Mouse (Mus musculus) forebrain, embryonic 10.5 days (tissue): ENCODE results near the gene Gpr137b. TPM values are rescaled to one million over a fixed set of nuclear protein-coding genes. Genes with fewer than 3 reads are reported as not detected.
"Not testable (repeated sequence)": the region's sequence is repeated elsewhere in the genome, so short reads cannot be mapped to it uniquely, and the experiment has no call there.

Experiments
- DNase-seq: peaks from one replicate; pipeline ENCODE4 v3.0.0-alpha.2; 2017; ENCODE audit warnings: low spot score; ENCODE audit errors: extremely low spot score
- H3K27ac ChIP-seq: fragments of 300-500 bp; sonication (generic); 2 replicates; pipeline ENCODE4 v1.5.1; 2016; ENCODE audit warnings: mild to moderate bottlenecking
- H3K27me3 ChIP-seq: fragments of 300-500 bp; sonication (generic); 2 replicates; pipeline ENCODE4 v1.6.1; 2016; ENCODE audit warnings: mild to moderate bottlenecking; ENCODE audit not compliant: poor library complexity, severe bottlenecking
- H3K36me3 ChIP-seq: fragments of 300-500 bp; sonication (generic); replicated peaks from 2 replicates; pipeline ENCODE4 v1.6.1; 2016; ENCODE audit warnings: mild to moderate bottlenecking, moderate library complexity
- H3K4me1 ChIP-seq: fragments of 300-500 bp; sonication (generic); 2 replicates; pipeline ENCODE4 v1.6.1; 2016
- H3K4me3 ChIP-seq: fragments of 300-500 bp; sonication (generic); 2 replicates; pipeline ENCODE4 v1.5.1; 2016; ENCODE audit warnings: mild to moderate bottlenecking, moderate library complexity
- H3K9me3 ChIP-seq: fragments of 300-500 bp; sonication (generic); 2 replicates; pipeline ENCODE4 v1.6.1; 2016; ENCODE audit warnings: mild to moderate bottlenecking, moderate library complexity
- WGBS: fragments of 180-500 bp; shearing (Covaris S2); methylation state at CpG from one replicate; pipeline ENCODE4 v1.1.7; 2016; 5-methylcytosine and 5-hydroxymethylcytosine counted together
- polyA plus RNA-seq: library from polyadenylated mRNA; unstranded; fragments of >200 nt; fragmentation: Nextera tagmentation; extraction: Ambion mirVana; gene quantifications from 2 replicates; pipeline ENCODE4 v1.2.1, GENCODE M21; 2016

Gene Gpr137b
- polyA plus RNA-seq, 1 experiment from 2014 or later: 23.3 TPM

GRCm38 (mm10) chr13:13403366-13403765 lies 9.6 kb upstream of the Gpr137b start:
- H3K27me3 ChIP-seq, H3K4me1 ChIP-seq, DNase-seq, H3K27ac ChIP-seq, H3K36me3 ChIP-seq, H3K4me3 ChIP-seq, H3K9me3 ChIP-seq: not testable (repeated sequence)
- WGBS: 96% methylated on average over 3 of the region's 3 CpGs

DNA sequence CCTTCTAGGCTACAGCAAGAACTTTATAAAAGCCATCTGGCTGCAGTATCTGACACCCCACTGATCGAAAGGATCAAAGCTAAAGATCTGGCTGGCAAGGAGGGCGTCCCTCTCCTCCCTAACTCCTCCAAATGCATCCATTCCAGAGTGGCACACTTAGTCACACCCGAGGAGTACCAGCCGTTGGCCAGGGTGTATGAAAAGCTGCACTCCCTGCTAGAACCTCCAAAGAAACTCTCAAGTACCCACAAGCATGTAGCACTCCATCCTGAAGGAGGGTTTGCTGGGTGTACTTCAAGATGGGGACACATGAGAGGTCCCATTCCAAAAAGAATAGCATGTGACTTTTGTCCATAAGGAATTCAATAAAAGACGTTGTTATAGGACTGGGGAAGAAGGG lies 9.0 kb upstream of the Gpr137b start:
- H3K4me3 ChIP-seq, H3K4me1 ChIP-seq, H3K36me3 ChIP-seq, H3K27me3 ChIP-seq, H3K27ac ChIP-seq, H3K9me3 ChIP-seq, DNase-seq: not testable (repeated sequence)
- WGBS: 80% methylated on average over 5 of the region's 5 CpGs

DNA sequence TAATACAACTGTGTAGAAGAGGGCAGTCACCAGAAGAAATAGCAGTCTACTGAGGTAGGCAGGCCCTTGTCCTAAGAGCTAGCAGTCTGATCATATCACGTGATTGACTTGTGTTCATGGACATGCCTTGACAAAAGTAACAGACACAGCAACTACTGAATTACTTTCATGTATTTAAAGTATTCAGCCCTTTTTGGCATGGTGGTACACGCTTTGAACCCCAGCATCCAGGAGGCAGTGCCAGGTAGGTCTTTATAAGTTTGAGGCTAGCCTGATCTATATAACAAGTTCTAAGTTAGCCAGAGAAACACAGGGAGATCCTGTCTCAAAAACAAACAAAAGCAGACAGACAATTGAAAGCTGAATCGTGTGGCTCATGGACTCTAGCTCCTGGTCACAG lies 7.0 kb upstream of the Gpr137b start:
- not testable (repeated sequence) for H3K9me3 ChIP-seq, H3K4me1 ChIP-seq, H3K36me3 ChIP-seq, DNase-seq, H3K27ac ChIP-seq, H3K27me3 ChIP-seq, H3K4me3 ChIP-seq
- 93% methylated on average over 3 of the region's 3 CpGs for WGBS

DNA sequence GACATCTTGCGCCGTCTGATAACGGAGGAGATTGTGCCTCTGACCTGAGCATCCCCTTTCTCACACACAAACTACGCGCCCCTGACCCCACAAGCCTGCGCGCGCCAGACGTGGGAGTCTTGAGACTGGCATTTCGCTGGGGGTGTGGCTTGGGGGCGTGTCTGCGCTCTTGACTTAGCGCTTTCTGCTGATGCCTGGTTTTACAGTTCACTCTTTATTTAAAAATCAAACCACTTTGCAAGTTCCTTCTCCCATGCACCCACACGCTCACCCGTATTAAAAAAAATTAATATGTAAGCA lies 232 bp upstream of the Gpr137b start:
- peak; percentile 60 for DNase-seq
- H3K36me3 ChIP-seq, H3K4me1 ChIP-seq, H3K27ac ChIP-seq, H3K9me3 ChIP-seq, H3K27me3 ChIP-seq: not testable (repeated sequence)
- H3K4me3 ChIP-seq: peak overlapping the region; percentile 52
- 1% methylated on average over 15 of the region's 15 CpGs for WGBS

- H3K4me3 ChIP-seq, H3K27me3 ChIP-seq, H3K9me3 ChIP-seq, H3K4me1 ChIP-seq, DNase-seq, H3K27ac ChIP-seq, H3K36me3 ChIP-seq: not testable (repeated sequence)
- WGBS: 100% methylated on average over 1 of the region's 7 CpGs
Observed at GRCm38 (mm10) chr13:13378168-13378859, 15.5 kb downstream of the Gpr137b start.

GRCm38 (mm10) chr13:13377180-13377579 lies 16.6 kb downstream of the Gpr137b start:
- no peaks in the 10 kb centered on the region for H3K27me3 ChIP-seq
- peaks cover 10% of the 10 kb centered on the region for H3K36me3 ChIP-seq
- H3K4me1 ChIP-seq: no peaks in the 10 kb centered on the region
- H3K27ac ChIP-seq: no peak overlapping the region
- DNase-seq: no peak
- H3K4me3 ChIP-seq: no peak overlapping the region
- 87% methylated on average over 5 of the region's 5 CpGs for WGBS
- H3K9me3 ChIP-seq: no peaks in the 10 kb centered on the region

DNA sequence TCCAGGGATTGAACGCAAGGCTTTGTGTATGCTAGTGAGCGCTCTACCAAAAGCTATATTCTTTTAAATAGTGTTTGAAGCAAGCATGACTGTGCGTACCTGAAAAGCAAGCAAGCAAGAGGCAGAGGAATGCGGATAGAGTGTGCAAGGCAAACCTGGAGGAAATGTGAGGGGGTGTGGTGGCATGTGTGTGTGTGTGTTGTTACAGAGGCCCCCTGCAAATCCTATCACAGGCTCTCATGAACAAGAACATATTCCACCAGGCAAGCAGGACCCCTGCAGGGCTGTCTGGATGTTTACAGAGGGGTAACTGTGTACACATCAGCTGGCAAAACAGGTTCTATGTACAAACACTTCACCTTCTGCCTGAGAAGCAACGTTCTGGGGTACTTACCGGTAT lies 19.8 kb downstream of the Gpr137b start:
- H3K27ac ChIP-seq, H3K27me3 ChIP-seq, H3K4me3 ChIP-seq, DNase-seq, H3K4me1 ChIP-seq, H3K9me3 ChIP-seq: not testable (repeated sequence)
- 97% methylated on average over 6 of the region's 6 CpGs for WGBS
- peaks cover 10% of the 10 kb centered on the region for H3K36me3 ChIP-seq

GRCm38 (mm10) chr13:13371436-13371835 lies 22.4 kb downstream of the Gpr137b start:
- 87% methylated on average over 7 of the region's 7 CpGs for WGBS
- not testable (repeated sequence) for H3K4me3 ChIP-seq, DNase-seq

DNA sequence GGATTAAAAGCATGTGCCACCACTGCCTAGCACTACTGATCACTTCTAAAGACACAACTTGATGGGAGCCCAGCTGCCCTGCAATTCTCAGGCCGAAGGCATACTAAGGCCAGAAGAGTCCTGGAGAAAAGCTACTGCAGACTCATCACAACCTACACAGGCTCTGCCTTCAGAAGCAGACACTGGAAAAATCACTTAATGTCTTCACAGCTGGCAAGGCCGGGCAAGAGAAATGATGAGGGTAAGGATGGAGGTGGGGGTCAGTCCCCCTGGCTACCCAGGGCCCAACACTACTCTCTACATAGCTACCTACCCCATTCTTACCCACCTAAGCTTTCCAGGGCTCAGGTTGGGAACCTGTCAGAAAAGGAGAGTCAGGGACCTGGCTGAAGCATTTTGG lies 27.4 kb downstream of the Gpr137b start:
- not testable (repeated sequence) for H3K4me1 ChIP-seq, H3K27ac ChIP-seq, H3K4me3 ChIP-seq, H3K27me3 ChIP-seq, DNase-seq, H3K9me3 ChIP-seq
- 88% methylated on average over 2 of the region's 2 CpGs for WGBS
- H3K36me3 ChIP-seq: peaks cover 49% of the 10 kb centered on the region

More at GRCm38 (mm10) chr13:13371436-13371835, 22.4 kb downstream of the Gpr137b start:
- not testable (repeated sequence) for H3K9me3 ChIP-seq, H3K27me3 ChIP-seq, H3K27ac ChIP-seq, H3K4me1 ChIP-seq
- H3K36me3 ChIP-seq: peaks cover 19% of the 10 kb centered on the region

- peaks cover 60% of the 10 kb centered on the region for H3K36me3 ChIP-seq
- 97% methylated on average over 7 of the region's 7 CpGs for WGBS
- H3K4me1 ChIP-seq, H3K4me3 ChIP-seq, DNase-seq, H3K27ac ChIP-seq, H3K9me3 ChIP-seq, H3K27me3 ChIP-seq: not testable (repeated sequence)
Observed at GRCm38 (mm10) chr13:13363536-13363935, 30.3 kb downstream of the Gpr137b start.

- H3K4me3 ChIP-seq, DNase-seq, H3K27ac ChIP-seq, H3K4me1 ChIP-seq, H3K9me3 ChIP-seq, H3K27me3 ChIP-seq: not testable (repeated sequence)
- 95% methylated on average over 6 of the region's 6 CpGs for WGBS
- peaks cover 67% of the 10 kb centered on the region for H3K36me3 ChIP-seq
Observed at GRCm38 (mm10) chr13:13362261-13362660, 31.6 kb downstream of the Gpr137b start.

GRCm38 (mm10) chr13:13360045-13360444 lies 33.8 kb downstream of the Gpr137b start:
- H3K4me1 ChIP-seq, H3K9me3 ChIP-seq, H3K27me3 ChIP-seq, H3K4me3 ChIP-seq, H3K27ac ChIP-seq, DNase-seq: not testable (repeated sequence)
- WGBS: 89% methylated on average over 4 of the region's 4 CpGs
- peaks cover 48% of the 10 kb centered on the region for H3K36me3 ChIP-seq

GRCm38 (mm10) chr13:13358602-13359001 lies 35.2 kb downstream of the Gpr137b start:
- WGBS: 92% methylated on average over 7 of the region's 7 CpGs
- peaks cover 34% of the 10 kb centered on the region for H3K36me3 ChIP-seq
- not testable (repeated sequence) for H3K4me1 ChIP-seq, DNase-seq, H3K4me3 ChIP-seq, H3K27ac ChIP-seq, H3K9me3 ChIP-seq, H3K27me3 ChIP-seq

DNA sequence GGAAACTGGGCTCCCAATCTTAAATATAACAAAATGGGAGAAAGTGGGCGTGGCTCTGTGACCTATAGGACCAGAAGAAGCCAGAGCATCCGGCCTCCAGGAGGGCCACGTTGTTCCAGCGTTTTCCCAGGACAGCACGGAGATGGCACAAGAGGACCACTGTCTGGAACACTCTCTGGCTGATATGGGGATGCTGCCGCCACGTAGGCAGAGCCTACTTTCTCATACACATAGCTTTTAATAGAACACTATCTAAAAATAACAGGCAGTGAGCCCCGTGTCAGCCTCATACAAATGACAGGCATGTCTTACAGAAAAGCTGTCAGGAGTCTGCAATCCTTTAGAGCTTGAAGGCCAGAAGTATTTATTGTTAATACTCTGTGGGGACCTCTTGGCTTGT lies 35.7 kb downstream of the Gpr137b start:
- H3K36me3 ChIP-seq: peaks cover 29% of the 10 kb centered on the region
- H3K27me3 ChIP-seq, H3K9me3 ChIP-seq, H3K4me1 ChIP-seq, H3K27ac ChIP-seq, DNase-seq, H3K4me3 ChIP-seq: not testable (repeated sequence)
- WGBS: 88% methylated on average over 8 of the region's 8 CpGs
